Mouse (Mus musculus) megakaryocyte, adult 5-6 weeks (primary cell): ENCODE results near the gene Mark2. TPM values are rescaled to one million over a fixed set of nuclear protein-coding genes. Genes with fewer than 3 reads are reported as not detected.

Experiments used
- ATAC-seq: 2 replicates; pipeline ENCODE4 v1.8.0; 2016; ENCODE audit warnings: mild to moderate bottlenecking, inconsistent platforms; ENCODE audit not compliant: poor library complexity, severe bottlenecking
- total RNA-seq, 2 experiments: library from RNA; stranded (forward) in 1 of 2; stranded (reverse) in 1 of 2; fragments of 153-499, 151-499 nt in 1 of 2; fragments of 221-1000, 200-1000 nt in 1 of 2; gene quantifications; 2 replicates each; pipeline versions ENCODE4 v1.2.3 to v1.2.4; 2015 to 2017

Mark2 gene
- total RNA-seq, 2 experiments from 2014 or later: 27.6 to 75.6 TPM

DNA sequence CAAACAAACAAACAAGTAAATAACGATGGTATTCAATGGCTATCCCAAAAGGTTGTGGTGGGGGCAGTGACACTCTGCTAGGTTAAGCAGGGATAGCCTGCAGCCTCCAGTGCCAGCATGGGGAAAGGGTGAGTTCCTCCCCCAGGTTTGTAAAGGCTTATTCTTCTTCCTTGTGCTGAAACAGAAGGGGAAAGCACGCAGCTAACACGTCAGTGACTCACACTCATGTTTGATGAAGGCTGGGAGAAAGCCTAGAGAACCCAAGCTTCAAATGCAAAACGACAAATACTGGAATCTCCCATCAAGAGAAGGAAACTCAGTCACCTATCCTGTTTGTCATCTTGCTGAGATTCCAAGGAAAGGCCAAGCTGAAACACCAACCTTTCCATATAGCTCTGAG is 6.0 kb downstream of the Mark2 start:
- ATAC-seq: no peak

- no peak for ATAC-seq
Measured at GRCm38 (mm10) chr19:7334049-7334448, 7.6 kb downstream of the Mark2 start.

- ATAC-seq: no peak
Measured at GRCm38 (mm10) chr19:7321391-7321790, 20.3 kb downstream of the Mark2 start.

GRCm38 (mm10) chr19:7320181-7320580 is 21.5 kb downstream of the Mark2 start:
- no peak for ATAC-seq

DNA sequence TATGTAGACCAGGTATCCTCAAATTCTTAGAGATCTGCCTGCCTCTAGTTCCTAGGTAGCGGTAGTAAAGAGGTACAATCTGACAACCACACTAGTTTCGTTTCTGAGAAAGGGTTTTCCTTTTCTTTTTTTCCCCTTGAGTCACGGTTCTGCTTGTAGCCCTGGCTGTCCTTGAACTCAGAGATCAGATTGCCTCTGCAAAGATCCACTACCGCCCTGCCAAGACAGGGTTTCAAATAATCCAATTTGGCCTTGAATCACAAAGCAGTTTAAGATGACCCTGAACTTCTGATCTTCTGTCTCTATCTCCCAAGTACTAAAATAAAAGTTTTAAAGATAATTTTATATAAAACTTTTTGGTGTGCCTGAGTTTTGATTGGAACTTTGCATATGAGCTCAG is 23.9 kb downstream of the Mark2 start:
- ATAC-seq: no peak

DNA sequence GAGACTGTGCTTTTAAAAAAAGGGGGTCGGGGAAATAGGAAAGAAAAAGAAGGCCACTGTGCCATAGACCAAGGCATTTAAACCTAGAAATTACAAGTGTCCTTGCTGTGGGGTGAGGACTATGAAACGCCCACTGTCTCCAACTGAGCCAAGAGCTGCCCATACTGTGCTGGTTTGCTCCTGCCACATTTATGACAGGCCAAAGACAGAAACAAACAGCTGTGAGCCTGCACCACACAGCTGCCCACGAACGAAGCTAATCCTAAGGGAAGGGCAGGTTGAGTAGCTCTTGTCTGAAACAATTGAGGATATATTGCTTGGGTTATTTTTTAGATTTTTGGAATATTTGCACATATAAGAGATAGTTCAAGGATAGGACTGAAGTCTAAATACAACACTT is 24.8 kb downstream of the Mark2 start:
- ATAC-seq: no peak

DNA sequence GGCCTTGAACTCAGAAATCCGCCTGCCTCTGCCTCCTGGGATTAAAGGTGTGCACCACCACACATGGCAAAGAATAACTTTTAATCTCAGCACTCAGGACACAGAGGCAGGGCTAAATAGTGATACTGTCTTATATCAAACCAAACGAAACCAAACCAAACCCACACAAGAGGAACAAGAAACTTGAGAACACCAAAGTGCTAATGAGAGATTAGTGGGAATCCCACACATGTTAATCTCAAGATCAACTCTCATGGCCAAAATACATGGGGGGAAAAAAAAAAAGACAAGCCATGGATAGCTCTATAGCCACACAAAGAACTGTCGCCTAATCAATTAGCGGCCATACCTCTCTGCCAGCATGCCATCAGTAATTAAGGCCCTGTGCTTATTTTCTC is 26.1 kb downstream of the Mark2 start:
- ATAC-seq: peak; percentile 52; the same call in 1 of the 2 replicates

GRCm38 (mm10) chr19:7314976-7315586 is 26.6 kb downstream of the Mark2 start:
- ATAC-seq: peak; percentile 77

- ATAC-seq: no peak
Measured at GRCm38 (mm10) chr19:7313660-7314059, 28.0 kb downstream of the Mark2 start.

DNA sequence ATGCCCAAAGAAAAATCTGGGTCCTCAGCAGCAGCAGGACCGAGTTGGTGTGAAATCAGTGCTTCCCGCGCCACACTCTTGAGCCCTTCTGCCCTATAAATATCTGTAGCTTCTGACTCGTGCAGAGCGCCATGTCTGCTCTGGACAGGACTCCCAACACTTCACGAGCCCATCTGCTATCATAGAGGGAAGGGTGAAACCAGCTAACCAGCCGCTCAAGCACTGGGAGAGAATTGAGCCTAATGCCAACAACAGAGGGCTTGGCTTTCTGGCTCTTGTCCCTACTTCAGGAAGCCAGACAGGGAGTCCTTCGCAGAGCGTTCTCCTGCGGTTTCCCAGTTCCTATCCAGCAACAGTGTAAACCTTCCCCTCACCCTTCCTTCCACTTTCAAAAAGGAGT is 30.4 kb downstream of the Mark2 start:
- no peak for ATAC-seq

DNA sequence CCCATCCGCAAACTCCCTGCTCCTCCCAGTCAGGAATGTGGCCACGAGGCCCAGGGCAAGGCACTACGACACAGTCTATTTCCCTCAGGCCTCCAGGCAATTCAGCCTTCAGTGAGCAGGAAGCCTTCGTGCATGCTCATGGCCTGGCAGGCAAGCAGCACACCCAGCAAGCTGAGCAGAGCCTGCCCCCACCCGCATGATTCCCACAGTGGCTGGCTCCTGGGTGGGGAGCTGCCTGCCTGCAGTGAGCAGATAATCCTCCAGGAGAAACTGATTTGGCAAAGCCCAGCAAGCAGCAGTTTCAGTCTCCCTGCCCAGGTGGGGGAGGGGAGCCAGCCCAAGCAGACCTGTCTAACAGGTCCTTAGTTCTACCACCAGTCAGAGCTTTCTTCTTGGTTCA is 31.0 kb downstream of the Mark2 start:
- 0 out of 2 replicates have a peak, but pooled peaks have one; percentile 23 for ATAC-seq

DNA sequence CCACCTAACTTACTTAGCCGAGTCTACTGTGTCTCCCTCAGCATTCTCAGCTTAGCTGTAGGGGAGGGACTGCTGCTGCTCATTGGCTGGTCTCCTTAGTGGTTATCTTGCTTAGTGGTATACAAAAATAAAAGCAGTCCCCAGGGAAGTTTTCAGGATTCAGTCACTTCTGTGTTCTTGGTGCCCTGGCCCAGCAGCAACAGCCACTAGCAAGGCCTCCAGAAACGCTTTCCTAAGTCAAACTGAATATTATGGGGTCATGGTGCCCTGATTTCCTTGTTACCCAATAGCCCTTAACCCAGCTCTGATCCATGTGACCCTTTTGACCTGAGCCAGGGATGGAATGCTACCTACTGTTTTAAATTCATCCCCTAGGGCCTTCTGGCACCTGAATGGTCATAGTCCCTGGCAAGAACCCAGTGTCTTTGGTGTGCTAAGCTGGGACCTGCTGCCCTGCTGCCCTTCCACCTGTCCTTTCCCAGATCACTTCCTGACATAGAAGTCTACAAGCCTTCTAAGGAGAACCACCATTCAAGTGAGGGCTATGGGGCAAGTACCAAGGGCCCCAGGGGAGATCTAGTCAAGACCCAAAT is 31.8 kb downstream of the Mark2 start:
- ATAC-seq: no peak

DNA sequence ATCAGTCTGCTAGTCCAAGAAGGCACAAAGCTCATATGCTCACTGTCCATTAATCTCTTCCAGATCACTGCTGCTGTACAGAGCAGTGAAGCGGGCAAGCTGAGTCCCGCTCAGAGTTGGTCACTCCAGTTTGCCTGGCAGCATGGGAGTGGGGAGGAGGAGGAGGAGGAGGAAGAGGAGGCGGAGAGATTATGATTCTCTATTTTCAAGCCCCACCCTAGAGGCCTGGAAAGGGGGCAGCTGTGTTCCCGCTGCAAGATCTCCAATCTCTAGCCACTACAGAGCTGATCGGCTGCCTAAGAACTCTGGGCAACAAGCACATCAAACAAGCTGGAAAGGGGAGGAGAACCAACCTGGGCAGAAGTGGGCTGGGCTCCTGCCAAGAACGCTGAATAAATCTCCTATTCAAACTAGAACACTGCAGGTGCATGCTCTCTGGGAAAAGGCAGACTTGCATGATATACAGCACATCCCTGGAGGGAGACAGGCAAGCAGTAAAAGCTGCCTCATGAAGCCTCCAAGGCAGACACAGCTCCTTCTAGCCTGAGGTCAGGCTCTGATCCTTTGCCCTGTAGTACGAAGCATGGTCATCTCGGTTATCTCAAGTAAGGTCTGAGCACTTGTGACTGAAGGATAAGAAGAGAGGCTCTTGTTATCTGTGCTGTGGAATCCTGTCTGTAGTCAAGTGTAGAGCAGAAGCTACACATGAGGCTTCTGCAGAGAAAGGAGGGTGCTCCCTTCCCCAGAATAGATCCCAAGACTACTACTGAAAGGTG is 33.5 kb downstream of the Mark2 start:
- no peak for ATAC-seq

- ATAC-seq: peak; percentile 58
Measured at GRCm38 (mm10) chr19:7306968-7307367, 34.7 kb downstream of the Mark2 start.

DNA sequence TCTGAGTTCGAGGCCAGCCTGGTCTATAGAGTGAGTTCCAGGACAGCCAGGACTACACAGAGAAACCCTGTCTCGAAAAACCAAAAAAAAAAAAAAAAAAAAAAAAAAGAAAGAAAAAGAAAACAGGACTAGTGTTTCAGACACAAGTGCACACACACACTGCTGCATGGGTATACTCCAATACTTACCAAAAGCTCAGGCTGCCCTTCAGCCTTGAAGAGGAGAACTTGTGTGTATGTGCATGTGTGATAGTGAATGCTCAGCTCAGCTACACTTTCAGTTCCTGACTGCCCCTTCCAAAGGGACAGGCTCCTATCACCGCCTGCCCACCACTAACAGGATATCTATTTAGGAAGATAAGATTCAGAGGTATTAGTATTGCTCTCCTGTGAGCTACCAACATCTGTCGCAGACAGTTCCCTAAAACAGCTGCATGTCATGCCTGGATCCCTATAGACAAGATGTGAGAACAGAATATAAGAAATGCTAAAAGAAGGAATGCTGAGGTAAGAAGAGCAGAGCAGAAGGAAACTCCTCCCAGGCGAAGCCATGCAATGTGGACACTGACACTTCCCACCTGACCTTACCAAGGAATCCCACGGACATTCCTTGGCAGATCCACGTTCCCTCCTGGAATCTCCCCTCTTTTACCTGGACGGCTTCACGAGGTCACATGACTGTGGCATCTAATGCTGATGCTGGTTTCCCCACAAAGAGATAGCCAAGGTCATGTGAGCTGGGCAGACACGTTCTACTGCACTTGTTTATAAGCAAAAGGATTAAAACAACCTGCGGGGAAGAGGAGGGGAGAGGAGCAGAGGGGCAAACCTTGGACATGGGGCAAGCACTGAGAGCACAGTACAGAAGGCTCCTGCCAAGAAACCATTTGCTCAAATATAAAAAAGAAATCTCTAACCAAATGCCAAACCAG is 36.0 kb downstream of the Mark2 start:
- no peak for ATAC-seq

DNA sequence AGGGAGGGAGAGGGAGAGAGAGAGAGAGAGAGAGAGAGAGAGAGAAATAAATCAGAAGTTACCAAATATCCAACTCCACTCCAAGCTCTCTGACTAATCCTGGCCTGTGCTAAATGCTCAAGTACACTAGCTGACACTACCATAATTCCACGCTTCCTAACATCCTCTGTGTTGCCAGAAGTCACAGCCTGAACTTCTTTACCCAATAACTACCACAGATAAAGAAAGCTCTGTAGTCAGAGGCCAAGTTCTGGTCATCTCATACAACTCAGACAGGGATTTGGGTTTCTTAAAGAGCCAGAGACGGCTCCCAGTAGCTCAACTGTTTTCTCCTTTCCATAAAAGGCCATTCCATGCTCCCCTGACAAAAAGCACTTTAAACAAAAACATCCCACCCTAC is 36.9 kb downstream of the Mark2 start:
- no peak for ATAC-seq

- ATAC-seq: no peak
Measured at GRCm38 (mm10) chr19:7303796-7304195, 37.9 kb downstream of the Mark2 start.

GRCm38 (mm10) chr19:7302493-7302797 is 39.2 kb downstream of the Mark2 start:
- ATAC-seq: no peak

- no peak for ATAC-seq
Measured at GRCm38 (mm10) chr19:7301647-7302492, 39.8 kb downstream of the Mark2 start.

GRCm38 (mm10) chr19:7300078-7300477 is 41.6 kb downstream of the Mark2 start:
- no peak for ATAC-seq
